Mouse (Mus musculus): ENCODE data around the gene Dkk1.
"Not testable (repeated sequence)": the region's sequence is repeated elsewhere in the genome, so short reads cannot be mapped to it uniquely, and the experiment has no call there.

Dkk1 gene

DNA sequence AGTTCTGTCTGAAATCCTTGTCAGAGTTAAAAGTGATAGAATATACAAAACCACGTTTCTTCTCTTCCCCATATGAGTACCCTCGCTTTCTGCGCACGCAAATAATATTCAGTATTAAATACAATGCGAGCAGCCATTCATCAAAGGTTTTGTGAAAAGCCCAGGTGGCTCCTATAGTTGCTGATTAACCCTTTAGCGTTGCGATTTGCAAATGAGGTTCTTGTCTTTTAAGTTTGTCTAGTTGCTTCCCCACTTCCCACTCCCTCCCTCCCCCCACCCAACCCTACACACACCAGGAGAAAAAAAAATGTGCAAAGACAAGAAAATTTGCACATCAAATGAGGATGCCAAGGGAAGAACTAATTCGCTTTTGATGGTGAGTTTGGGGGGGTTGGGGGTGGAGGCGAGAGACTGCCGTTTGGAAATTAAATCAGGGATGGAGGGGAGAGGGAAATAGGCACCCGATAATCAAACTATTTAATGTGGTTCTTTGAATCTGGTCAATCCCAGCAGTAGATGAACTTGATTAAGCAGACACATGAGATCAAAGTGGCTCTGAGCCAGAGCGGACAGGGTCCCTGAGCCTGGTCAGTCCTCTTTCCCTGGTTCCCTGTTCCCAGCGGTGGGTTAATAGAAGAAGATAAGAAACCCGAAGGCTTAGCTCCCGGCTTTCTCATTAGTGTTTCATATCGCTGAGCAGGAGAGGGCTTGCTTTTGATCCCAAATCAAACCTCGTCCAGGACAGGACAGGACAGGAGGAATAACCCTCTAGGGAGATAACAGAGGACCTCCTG is 586 bp upstream of the Dkk1 start:
- TF ChIP-seq CTCF (conservative IDR thresholded peaks at IDR 0.05; ENCODE audit: low read length) (no peak), POU5F1 (IDR thresholded peaks at IDR 0.05; ENCODE audit: borderline replicate concordance, low read length) (no peak), NANOG (IDR thresholded peaks at IDR 0.05; ENCODE audit: borderline replicate concordance, low read length) (no peak)
- no peaks in the 10 kb centered on the region for H3K9me3 ChIP-seq (ENCODE audit: low read length)
- peak overlapping the region; percentile 76 for H3K4me3 ChIP-seq (replicated peaks; ENCODE audit: low read length)
- no peaks in the 10 kb centered on the region for H3K36me3 ChIP-seq (ENCODE audit: insufficient read depth, low read length)
- H3K4me1 ChIP-seq (replicated peaks; ENCODE audit: low read depth, low read length) = peaks cover 55% of the 10 kb centered on the region
- H3K27me3 ChIP-seq (ENCODE audit: insufficient read depth, low read length) = peaks cover 55% of the 10 kb centered on the region

DNA sequence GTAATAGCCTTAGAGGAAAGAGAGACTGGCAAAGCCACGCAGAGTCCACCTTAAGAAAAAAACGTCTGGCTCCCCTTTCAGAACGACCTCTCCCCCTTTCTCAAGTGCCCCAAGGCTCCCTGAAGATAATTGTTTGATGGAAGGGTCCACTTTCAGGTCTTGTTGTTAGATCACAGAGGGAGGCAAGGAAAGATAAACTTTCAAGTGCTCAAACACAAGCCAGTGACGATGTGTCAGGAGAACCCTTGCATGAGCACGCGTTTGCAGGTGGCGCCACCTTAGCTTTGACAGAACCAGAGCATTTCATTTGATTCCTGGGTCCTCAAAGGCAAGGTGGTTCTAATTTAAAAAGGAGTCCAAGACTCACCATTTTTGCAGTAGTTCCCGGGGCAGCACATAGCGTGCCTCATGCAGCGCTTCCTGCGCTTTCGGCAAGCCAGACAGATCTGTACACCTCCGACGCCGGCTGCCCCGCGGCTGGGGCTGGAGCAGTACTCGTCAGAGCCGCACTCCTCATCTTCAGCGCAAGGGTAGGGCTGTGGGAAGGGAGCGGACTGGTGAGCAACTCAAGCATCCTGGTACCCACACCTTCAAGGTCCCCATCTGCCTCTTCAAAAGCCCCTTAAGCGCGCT is 938 bp downstream of the Dkk1 start:
- peak overlapping the region; percentile 76 for H3K4me3 ChIP-seq (replicated peaks; ENCODE audit: low read length)
- peaks cover 55% of the 10 kb centered on the region for H3K27me3 ChIP-seq (ENCODE audit: insufficient read depth, low read length)

DNA sequence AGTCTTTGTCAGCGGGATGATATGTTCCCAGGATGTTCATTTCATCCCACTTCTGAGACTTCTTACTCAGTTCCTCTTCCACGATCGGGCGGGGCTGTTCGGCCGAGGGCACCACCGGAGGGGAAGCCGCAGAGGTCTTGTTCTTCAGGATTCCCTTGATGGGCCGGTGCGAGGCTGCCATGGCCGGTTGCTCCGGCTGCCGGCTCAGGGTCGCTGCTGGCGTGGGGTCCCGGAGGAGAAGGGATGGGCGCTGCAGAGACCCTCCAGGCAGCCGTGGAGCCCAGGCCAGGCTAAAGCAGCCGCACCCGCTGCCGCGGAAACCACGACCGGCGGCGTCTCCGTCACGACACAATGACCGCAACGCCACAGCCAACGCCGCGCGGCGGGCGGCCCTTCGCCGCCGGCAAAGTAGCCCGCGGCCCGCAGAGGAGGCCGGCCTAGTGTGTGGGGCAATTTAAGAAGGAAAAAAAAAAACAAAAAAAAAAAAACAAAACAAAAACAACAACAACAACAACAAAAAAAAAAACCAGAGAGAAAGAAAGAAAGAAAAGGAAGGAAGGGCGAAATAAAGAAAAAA is 10.0 kb downstream of the Dkk1 start:
- not testable (repeated sequence) for H3K27me3 ChIP-seq (ENCODE audit: insufficient read depth, low read length); H3K36me3 ChIP-seq (ENCODE audit: insufficient read depth, low read length); H3K4me1 ChIP-seq (replicated peaks; ENCODE audit: low read depth, low read length)
- H3K9me3 ChIP-seq (ENCODE audit: low read length) = peaks cover 12% of the 10 kb centered on the region
- H3K4me3 ChIP-seq (replicated peaks; ENCODE audit: low read length) = peak overlapping the region; percentile 35; the same call in 1 of the 2 replicates

More for the DNA sequence above, 938 bp downstream of the Dkk1 start:
- TF ChIP-seq CTCF (conservative IDR thresholded peaks at IDR 0.05; ENCODE audit: low read length) (no peak), NANOG (IDR thresholded peaks at IDR 0.05; ENCODE audit: borderline replicate concordance, low read length) (no peak), POU5F1 (IDR thresholded peaks at IDR 0.05; ENCODE audit: borderline replicate concordance, low read length) (no peak)
- Histone ChIP-seq H3K9me3 (ENCODE audit: low read length) (no peaks in the 10 kb centered on the region), H3K4me1 (replicated peaks; ENCODE audit: low read depth, low read length) (peaks cover 44% of the 10 kb centered on the region), H3K36me3 (ENCODE audit: insufficient read depth, low read length) (no peaks in the 10 kb centered on the region)

DNA sequence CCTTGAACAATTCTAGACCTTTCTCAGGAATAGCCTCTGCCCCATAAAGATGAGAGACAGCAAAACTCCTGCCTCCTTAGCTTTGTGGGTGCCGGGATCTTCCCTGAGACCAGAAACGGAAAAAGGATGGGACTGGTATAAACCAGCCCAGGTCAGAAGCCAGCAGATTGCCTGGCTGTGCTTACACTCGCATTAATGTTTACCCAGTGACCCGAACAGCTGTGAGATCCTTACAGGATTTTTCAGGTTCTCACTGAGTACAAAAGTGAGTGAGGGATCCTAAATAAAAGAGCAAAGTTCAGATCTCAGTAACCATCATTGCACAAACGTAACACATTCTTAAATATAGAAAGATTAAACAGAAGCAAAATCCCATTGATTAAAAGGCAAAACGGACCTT is 32.7 kb downstream of the Dkk1 start:
- H3K4me1 ChIP-seq (replicated peaks; ENCODE audit: low read depth, low read length) = peaks cover 4% of the 10 kb centered on the region
- H3K4me3 ChIP-seq (replicated peaks; ENCODE audit: low read length) = no peak overlapping the region

DNA sequence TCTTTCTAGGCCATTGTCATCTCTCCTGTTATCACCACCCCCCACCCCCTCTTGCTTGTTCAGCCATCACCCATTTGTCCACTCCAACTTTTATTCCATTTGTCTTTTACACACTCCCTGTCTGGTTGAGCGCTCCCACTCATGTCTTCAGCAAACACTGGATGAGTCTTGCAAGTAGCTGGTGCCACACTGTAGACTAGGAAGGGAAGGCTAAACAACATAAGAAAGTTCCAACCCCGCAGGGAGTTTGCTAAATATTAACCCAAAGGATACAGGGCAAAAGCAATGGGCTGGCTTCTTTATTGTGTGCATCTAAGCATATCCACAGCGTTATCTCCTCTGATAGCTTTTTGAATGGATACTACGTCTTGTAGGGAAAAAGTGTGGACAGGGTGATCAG is 39.0 kb downstream of the Dkk1 start:
- H3K36me3 ChIP-seq (ENCODE audit: insufficient read depth, low read length) = no peaks in the 10 kb centered on the region
- no peak overlapping the region for H3K4me3 ChIP-seq (replicated peaks; ENCODE audit: low read length)
- TF ChIP-seq CTCF (conservative IDR thresholded peaks at IDR 0.05; ENCODE audit: low read length) (no peak), NANOG (IDR thresholded peaks at IDR 0.05; ENCODE audit: borderline replicate concordance, low read length) (no peak), POU5F1 (IDR thresholded peaks at IDR 0.05; ENCODE audit: borderline replicate concordance, low read length) (no peak)
- peaks cover 16% of the 10 kb centered on the region for H3K4me1 ChIP-seq (replicated peaks; ENCODE audit: low read depth, low read length)
- no peaks in the 10 kb centered on the region for H3K9me3 ChIP-seq (ENCODE audit: low read length)
- H3K27me3 ChIP-seq (ENCODE audit: insufficient read depth, low read length) = peaks cover 7% of the 10 kb centered on the region; the same call in 1 of the 2 replicates

More for the DNA sequence above, 32.7 kb downstream of the Dkk1 start:
- H3K9me3 ChIP-seq (ENCODE audit: low read length) = no peaks in the 10 kb centered on the region
- no peaks in the 10 kb centered on the region for H3K27me3 ChIP-seq (ENCODE audit: insufficient read depth, low read length)
- no peaks in the 10 kb centered on the region for H3K36me3 ChIP-seq (ENCODE audit: insufficient read depth, low read length)
- no peak for TF ChIP-seq POU5F1 (IDR thresholded peaks at IDR 0.05; ENCODE audit: borderline replicate concordance, low read length)
- no peak for TF ChIP-seq NANOG (IDR thresholded peaks at IDR 0.05; ENCODE audit: borderline replicate concordance, low read length)

DNA sequence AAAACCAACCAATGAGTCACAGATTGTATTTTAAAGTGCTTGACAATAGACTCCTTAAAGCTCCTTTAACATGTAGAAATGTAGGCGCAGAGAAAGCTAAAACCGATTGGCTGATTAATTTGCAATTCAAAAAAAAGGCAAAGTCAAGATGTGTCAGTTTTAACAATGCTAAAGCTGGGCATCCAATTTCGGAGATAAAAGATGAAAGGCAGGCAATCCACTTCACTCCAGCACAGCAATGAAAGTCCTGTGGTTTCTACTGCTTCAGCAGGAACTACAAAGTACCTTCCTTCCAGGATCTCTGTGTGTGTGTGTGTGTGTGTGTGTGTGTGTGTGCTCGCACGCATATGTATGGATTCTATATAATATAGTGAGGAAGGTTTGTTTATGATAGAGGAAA is 44.0 kb downstream of the Dkk1 start:
- Histone ChIP-seq H3K36me3 (ENCODE audit: insufficient read depth, low read length) (no peaks in the 10 kb centered on the region), H3K27me3 (ENCODE audit: insufficient read depth, low read length) (peaks cover 18% of the 10 kb centered on the region; the same call in 1 of the 2 replicates), H3K4me1 (replicated peaks; ENCODE audit: low read depth, low read length) (peaks cover 28% of the 10 kb centered on the region), H3K4me3 (replicated peaks; ENCODE audit: low read length) (no peak overlapping the region), H3K9me3 (ENCODE audit: low read length) (no peaks in the 10 kb centered on the region)
- TF ChIP-seq POU5F1 (IDR thresholded peaks at IDR 0.05; ENCODE audit: borderline replicate concordance, low read length) (peak; percentile 42; the same call in 1 of the 2 replicates), NANOG (IDR thresholded peaks at IDR 0.05; ENCODE audit: borderline replicate concordance, low read length) (peak; percentile 99), CTCF (conservative IDR thresholded peaks at IDR 0.05; ENCODE audit: low read length) (no peak)
